Mouse (Mus musculus) limb, embryonic 12.5 days (tissue): ENCODE data around the gene Ldb2. TPM values are rescaled to one million over a fixed set of nuclear protein-coding genes. Genes with fewer than 3 reads are reported as not detected.

ENCODE experiments used
- ATAC-seq: fragments of 200-750 bp; cut with Nextera tagmentation; 2 replicates; pipeline ENCODE4 v1.8.0; 2017; ENCODE audit warnings: low read depth, moderate TSS enrichment; ENCODE audit not compliant: insufficient number of reproducible peaks, insufficient read depth, low FRiP score, low TSS enrichment
- H3K27ac ChIP-seq: fragments of 300-500 bp; sonication (generic); 2 replicates; pipeline ENCODE4 v1.5.1; 2016; ENCODE audit warnings: mild to moderate bottlenecking, moderate library complexity
- H3K27me3 ChIP-seq: fragments of 300-500 bp; sonication (generic); 2 replicates; pipeline ENCODE4 v1.6.1; 2016; ENCODE audit warnings: mild to moderate bottlenecking, moderate library complexity
- H3K36me3 ChIP-seq: fragments of 300-500 bp; sonication (generic); 2 replicates; pipeline ENCODE4 v1.6.1; 2016; ENCODE audit warnings: mild to moderate bottlenecking, moderate library complexity
- H3K4me1 ChIP-seq: fragments of 300-500 bp; sonication (generic); replicated peaks from 2 replicates; pipeline ENCODE4 v1.6.1; 2016
- H3K4me2 ChIP-seq: fragments of 300-500 bp; sonication (generic); 2 replicates; pipeline ENCODE4 v1.6.1; 2016; ENCODE audit warnings: mild to moderate bottlenecking, moderate library complexity
- H3K4me3 ChIP-seq: fragments of 300-500 bp; sonication (generic); replicated peaks from 2 replicates; pipeline ENCODE4 v1.5.1; 2016; ENCODE audit warnings: mild to moderate bottlenecking
- H3K9ac ChIP-seq: fragments of 300-500 bp; sonication (generic); replicated peaks from 2 replicates; pipeline ENCODE4 v1.6.1; 2016; ENCODE audit warnings: mild to moderate bottlenecking, moderate library complexity
- H3K9me3 ChIP-seq: fragments of 300-500 bp; sonication (generic); 2 replicates; pipeline ENCODE4 v1.6.1; 2016; ENCODE audit warnings: mild to moderate bottlenecking, moderate library complexity
- WGBS: fragments of 180-500 bp; shearing (Covaris S2); methylation state at CpG from one replicate; pipeline ENCODE4 v1.1.7; 2016; 5-methylcytosine and 5-hydroxymethylcytosine counted together
- polyA plus RNA-seq: library from polyadenylated mRNA; unstranded; fragments of >200 nt; fragmentation: Nextera tagmentation; extraction: Ambion mirVana; gene quantifications from 2 replicates; pipeline ENCODE4 v1.2.1, GENCODE M21; 2016

Ldb2 gene
- polyA plus RNA-seq, 1 experiment from 2014 or later, result 41.7 TPM

- H3K4me1 ChIP-seq, result peaks cover 18% of the 10 kb centered on the region
- H3K27me3 ChIP-seq, result no peaks in the 10 kb centered on the region
- H3K27ac ChIP-seq, result no peak overlapping the region
- no peak overlapping the region for H3K9ac ChIP-seq
- ATAC-seq, result no peak
- H3K4me2 ChIP-seq, result no peak overlapping the region
- no peak overlapping the region for H3K4me3 ChIP-seq
- 68% methylated on average over 4 of the region's 4 CpGs for WGBS
- H3K9me3 ChIP-seq, result no peaks in the 10 kb centered on the region
- no peaks in the 10 kb centered on the region for H3K36me3 ChIP-seq
Measured at GRCm38 (mm10) chr5:44645952-44646841, 153.3 kb downstream of the Ldb2 start.

GRCm38 (mm10) chr5:44643079-44643478 is 156.4 kb downstream of the Ldb2 start:
- Histone ChIP-seq H3K27me3 (no peaks in the 10 kb centered on the region), H3K36me3 (no peaks in the 10 kb centered on the region), H3K4me2 (no peak overlapping the region), H3K9ac (no peak overlapping the region), H3K27ac (no peak overlapping the region), H3K4me3 (no peak overlapping the region), H3K4me1 (peaks cover 12% of the 10 kb centered on the region; the same call in 1 of the 2 replicates), H3K9me3 (no peaks in the 10 kb centered on the region)
- ATAC-seq, result no peak
- 95% methylated on average over 3 of the region's 3 CpGs for WGBS

GRCm38 (mm10) chr5:44641060-44641459 is 158.4 kb downstream of the Ldb2 start:
- H3K9me3 ChIP-seq, result no peaks in the 10 kb centered on the region
- no peak overlapping the region for H3K27ac ChIP-seq
- no peak for ATAC-seq
- H3K4me3 ChIP-seq, result no peak overlapping the region
- no peak overlapping the region for H3K4me2 ChIP-seq
- no peaks in the 10 kb centered on the region for H3K36me3 ChIP-seq
- no peaks in the 10 kb centered on the region for H3K27me3 ChIP-seq
- 72% methylated on average over 4 of the region's 4 CpGs for WGBS
- no peak overlapping the region for H3K9ac ChIP-seq
- no peaks in the 10 kb centered on the region for H3K4me1 ChIP-seq

GRCm38 (mm10) chr5:44635546-44635945 is 163.9 kb downstream of the Ldb2 start:
- Histone ChIP-seq H3K9ac (no peak overlapping the region), H3K36me3 (no peaks in the 10 kb centered on the region), H3K27ac (no peak overlapping the region), H3K27me3 (no peaks in the 10 kb centered on the region), H3K4me3 (no peak overlapping the region), H3K4me2 (no peak overlapping the region), H3K4me1 (no peaks in the 10 kb centered on the region), H3K9me3 (no peaks in the 10 kb centered on the region)
- 82% methylated on average over 6 of the region's 6 CpGs for WGBS
- ATAC-seq, result no peak

GRCm38 (mm10) chr5:44629034-44629625 is 170.3 kb downstream of the Ldb2 start:
- ATAC-seq, result no peak

GRCm38 (mm10) chr5:44627487-44627886 is 172.0 kb downstream of the Ldb2 start:
- Histone ChIP-seq H3K9me3 (no peaks in the 10 kb centered on the region), H3K27ac (no peak overlapping the region), H3K4me1 (no peaks in the 10 kb centered on the region), H3K4me3 (no peak overlapping the region), H3K4me2 (no peak overlapping the region), H3K9ac (no peak overlapping the region), H3K27me3 (no peaks in the 10 kb centered on the region), H3K36me3 (no peaks in the 10 kb centered on the region)
- no peak for ATAC-seq
- 81% methylated on average over 5 of the region's 5 CpGs for whole genome bisulfite sequencing

More at GRCm38 (mm10) chr5:44629034-44629625, 170.3 kb downstream of the Ldb2 start:
- WGBS, result 87% methylated on average over 3 of the region's 3 CpGs
- no peak overlapping the region for H3K4me3 ChIP-seq
- H3K4me2 ChIP-seq, result no peak overlapping the region
- no peaks in the 10 kb centered on the region for H3K4me1 ChIP-seq
- no peaks in the 10 kb centered on the region for H3K9me3 ChIP-seq
- H3K27ac ChIP-seq, result no peak overlapping the region
- H3K9ac ChIP-seq, result no peak overlapping the region
- no peaks in the 10 kb centered on the region for H3K27me3 ChIP-seq
- H3K36me3 ChIP-seq, result no peaks in the 10 kb centered on the region

- Histone ChIP-seq H3K4me3 (no peak overlapping the region), H3K27me3 (no peaks in the 10 kb centered on the region), H3K36me3 (no peaks in the 10 kb centered on the region), H3K9me3 (no peaks in the 10 kb centered on the region), H3K4me1 (no peaks in the 10 kb centered on the region), H3K27ac (no peak overlapping the region), H3K4me2 (no peak overlapping the region), H3K9ac (no peak overlapping the region)
- no peak for ATAC-seq
- WGBS, result 94% methylated on average over 2 of the region's 2 CpGs
Measured at GRCm38 (mm10) chr5:44626885-44627284, 172.6 kb downstream of the Ldb2 start.

- no peak overlapping the region for H3K4me2 ChIP-seq
- 82% methylated on average over 2 of the region's 2 CpGs for WGBS
- ATAC-seq, result no peak
Measured at GRCm38 (mm10) chr5:44626114-44626513, 173.4 kb downstream of the Ldb2 start.

GRCm38 (mm10) chr5:44615677-44616076 is 183.8 kb downstream of the Ldb2 start:
- ATAC-seq, result no peak
- WGBS, result 90% methylated on average over 7 of the region's 7 CpGs
- no peaks in the 10 kb centered on the region for H3K9me3 ChIP-seq

More at GRCm38 (mm10) chr5:44626114-44626513, 173.4 kb downstream of the Ldb2 start:
- H3K27me3 ChIP-seq, result no peaks in the 10 kb centered on the region
- H3K9me3 ChIP-seq, result no peaks in the 10 kb centered on the region
- H3K27ac ChIP-seq, result no peak overlapping the region
- no peak overlapping the region for H3K9ac ChIP-seq
- H3K36me3 ChIP-seq, result no peaks in the 10 kb centered on the region
- H3K4me1 ChIP-seq, result peaks cover 5% of the 10 kb centered on the region
- H3K4me3 ChIP-seq, result no peak overlapping the region

GRCm38 (mm10) chr5:44608901-44609300 is 190.6 kb downstream of the Ldb2 start:
- ATAC-seq, result no peak
- no peak overlapping the region for H3K9ac ChIP-seq
- no peaks in the 10 kb centered on the region; the same call in 1 of the 2 replicates for H3K4me1 ChIP-seq
- H3K36me3 ChIP-seq, result no peaks in the 10 kb centered on the region
- no peaks in the 10 kb centered on the region for H3K9me3 ChIP-seq
- no peaks in the 10 kb centered on the region for H3K27me3 ChIP-seq
- no peak overlapping the region for H3K4me2 ChIP-seq
- H3K4me3 ChIP-seq, result no peak overlapping the region
- no peak overlapping the region for H3K27ac ChIP-seq
- 74% methylated on average over 2 of the region's 2 CpGs for WGBS

More at GRCm38 (mm10) chr5:44615677-44616076, 183.8 kb downstream of the Ldb2 start:
- H3K27ac ChIP-seq, result no peak overlapping the region
- no peak overlapping the region for H3K9ac ChIP-seq
- H3K4me2 ChIP-seq, result no peak overlapping the region
- H3K4me1 ChIP-seq, result peaks cover 16% of the 10 kb centered on the region
- no peaks in the 10 kb centered on the region for H3K27me3 ChIP-seq
- H3K4me3 ChIP-seq, result no peak overlapping the region
- no peaks in the 10 kb centered on the region for H3K36me3 ChIP-seq

- Histone ChIP-seq H3K36me3 (no peaks in the 10 kb centered on the region), H3K4me3 (no peak overlapping the region), H3K4me1 (no peaks in the 10 kb centered on the region), H3K4me2 (no peak overlapping the region), H3K27me3 (no peaks in the 10 kb centered on the region), H3K27ac (no peak overlapping the region), H3K9me3 (no peaks in the 10 kb centered on the region), H3K9ac (no peak overlapping the region)
- 71% methylated on average over 1 of the region's 1 CpGs for WGBS
- ATAC-seq, result no peak
Measured at GRCm38 (mm10) chr5:44601340-44601739, 198.1 kb downstream of the Ldb2 start.
